Mouse (Mus musculus) spleen, postnatal 36 days (tissue): ENCODE data around the gene Rps6kb1.

Experiments used
- DNase-seq, 2 experiments: peaks; one replicate each; pipeline ENCODE4 v3.0.0; 2022; ENCODE audit warnings: low spot score in 2 of 2, mixed read lengths in 1 of 2

The Rps6kb1 gene

DNA sequence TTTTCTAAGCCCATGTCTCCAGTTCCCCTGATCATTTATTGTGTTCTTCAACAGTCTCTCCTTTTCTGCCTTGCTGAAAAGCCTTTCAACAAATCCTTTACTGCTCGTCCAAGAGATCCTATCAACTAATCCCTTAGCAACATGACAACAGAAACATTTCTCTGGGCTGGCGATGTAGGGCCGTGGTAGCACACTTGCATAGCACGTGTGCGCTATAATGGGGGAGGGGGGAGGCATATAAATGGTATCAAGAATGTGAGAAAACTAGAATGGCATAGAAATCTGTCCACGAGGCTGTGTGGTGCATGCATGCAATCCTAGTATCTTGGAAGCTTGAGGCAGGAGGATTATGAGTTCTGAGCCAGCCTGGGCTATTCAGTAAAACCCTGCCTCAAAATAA lies 72.8 kb downstream of the Rps6kb1 start:
- no peak for DNase-seq

DNA sequence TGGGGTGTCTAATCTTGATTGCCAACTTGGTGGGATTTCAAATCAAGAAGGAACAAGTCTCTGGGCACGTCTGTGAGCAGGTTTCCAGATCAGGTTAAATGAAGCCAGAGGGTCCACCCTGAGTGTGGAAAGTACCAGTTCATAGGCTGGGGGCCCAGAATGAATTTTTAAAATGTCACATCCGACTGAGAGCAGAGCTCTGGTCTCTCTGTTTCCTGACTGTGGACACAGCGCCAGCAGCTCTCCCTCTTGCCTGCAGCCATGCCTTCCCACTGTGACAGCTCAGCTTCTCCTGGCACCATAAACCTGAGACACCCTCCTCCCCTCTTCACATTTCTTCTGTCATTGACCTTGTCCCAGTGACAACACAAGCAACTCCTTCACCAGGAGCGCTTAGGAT lies 75.6 kb downstream of the Rps6kb1 start:
- no peak for DNase-seq

GRCm38 (mm10) chr11:86468345-86468744 lies 76.3 kb downstream of the Rps6kb1 start:
- no peak for DNase-seq

GRCm38 (mm10) chr11:86464275-86464674 lies 80.3 kb downstream of the Rps6kb1 start:
- peak; percentile 67 to 74 for DNase-seq

- DNase-seq, result no peak
These were observed 82.0 kb downstream of the Rps6kb1 start for GRCm38 (mm10) chr11:86462579-86462978.

GRCm38 (mm10) chr11:86458866-86459265 lies 85.7 kb downstream of the Rps6kb1 start:
- DNase-seq, result no peak

GRCm38 (mm10) chr11:86457545-86457944 lies 87.1 kb downstream of the Rps6kb1 start:
- no peak for DNase-seq

- no peak for DNase-seq
These were observed 90.6 kb downstream of the Rps6kb1 start for GRCm38 (mm10) chr11:86453991-86454390.
